Mouse (Mus musculus): ENCODE results near the gene Acss1.

- TF ChIP-seq POLR2A (IDR thresholded peaks at IDR 0.05; ENCODE audit: insufficient read depth, low read depth, low read length), result no peak
- no peak for TF ChIP-seq CTCF (IDR thresholded peaks at IDR 0.05; ENCODE audit: insufficient read depth, low read depth, low read length)
Observed at GRCm38 (mm10) chr2:150638370-150638733, 29.9 kb downstream of the Acss1 start.

Measured in olfactory bulb, adult 2 months (tissue).